Mouse (Mus musculus): Measurements from ENCODE around the gene Rexo5. TPM values are rescaled to one million over a fixed set of nuclear protein-coding genes. Genes with fewer than 3 reads are reported as not detected.
A peak's percentile ranks its signal among the peaks of the same experiment; 100 is the strongest.

Gene Rexo5
- polyA plus RNA-seq, 1 experiment from 2014 or later: 31.2 TPM

DNA sequence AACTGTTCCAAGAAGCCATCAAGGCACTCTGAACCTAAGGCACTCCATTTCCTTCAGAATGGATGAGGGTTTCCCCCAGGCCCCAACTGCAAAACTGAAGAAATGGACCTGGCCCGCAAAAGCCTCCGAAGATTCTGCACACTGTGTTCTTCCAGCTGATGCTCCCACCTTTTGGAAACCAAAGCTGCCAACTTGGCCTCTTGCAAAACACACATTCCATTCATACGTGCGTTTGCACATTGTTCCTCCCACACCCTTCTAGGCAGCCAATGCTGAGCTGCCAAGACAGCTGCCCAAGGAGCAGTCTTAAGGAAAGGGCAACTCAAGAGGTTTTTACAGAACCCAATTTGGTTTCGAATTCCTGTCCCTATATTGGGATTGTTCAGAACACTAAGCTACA lies 56.9 kb downstream of the Rexo5 start:
- Histone ChIP-seq H3K4me1 (no peaks in the 10 kb centered on the region), H3K27ac (replicated peaks) (no peak overlapping the region), H3K9me3 (replicated peaks) (no peaks in the 10 kb centered on the region), H3K36me3 (peaks cover 45% of the 10 kb centered on the region), H3K27me3 (ENCODE audit: low read depth, poor library complexity, severe bottlenecking) (no peaks in the 10 kb centered on the region), H3K4me3 (no peak overlapping the region)
- WGBS: 86% methylated on average over 5 of the region's 5 CpGs
- no peak for DNase-seq (ENCODE audit: low spot score)

DNA sequence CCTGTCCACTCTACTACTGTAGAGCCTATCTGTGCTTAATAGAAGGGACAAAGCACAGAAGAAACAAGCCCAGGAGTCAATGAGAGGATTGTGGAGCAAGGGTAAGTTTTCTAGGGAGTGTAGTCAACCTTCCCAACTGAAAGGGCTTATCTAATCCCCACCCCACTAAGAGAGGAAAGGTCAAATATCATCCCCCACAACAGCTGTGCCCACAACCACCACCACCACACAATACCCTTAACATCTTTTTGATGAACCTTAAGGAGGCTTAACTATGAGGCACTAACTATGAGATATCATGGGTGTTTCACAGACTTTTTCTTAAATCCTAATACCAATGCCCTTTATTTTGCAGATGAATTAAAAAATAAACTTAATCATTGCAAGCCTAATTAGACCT lies 58.7 kb downstream of the Rexo5 start:
- no peak overlapping the region for H3K4me3 ChIP-seq
- DNase-seq (ENCODE audit: low spot score): no peak
- no peak overlapping the region for H3K27ac ChIP-seq (replicated peaks)
- H3K36me3 ChIP-seq: peaks cover 56% of the 10 kb centered on the region
- H3K4me1 ChIP-seq: no peaks in the 10 kb centered on the region
- H3K9me3 ChIP-seq (replicated peaks): no peaks in the 10 kb centered on the region
- no peaks in the 10 kb centered on the region for H3K27me3 ChIP-seq (ENCODE audit: low read depth, poor library complexity, severe bottlenecking)

DNA sequence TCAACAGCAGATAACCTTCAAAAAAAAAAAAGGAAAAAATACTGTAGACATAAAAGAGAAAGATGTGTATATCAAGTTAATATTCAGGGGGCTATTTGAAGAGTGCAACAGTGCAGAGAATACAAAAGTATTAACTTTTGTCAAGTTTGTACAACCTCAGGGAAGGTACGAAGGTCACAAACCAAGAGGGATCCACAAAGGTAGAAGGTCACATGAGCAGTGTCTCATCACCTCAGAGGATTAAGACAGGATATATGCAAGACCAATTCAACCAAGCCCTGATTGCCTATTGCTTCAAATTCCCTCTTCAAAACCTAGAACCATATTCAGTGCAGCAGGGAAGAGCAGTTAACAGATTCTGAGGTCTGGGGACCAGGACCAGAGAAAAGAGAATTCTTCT lies 59.4 kb downstream of the Rexo5 start:
- no peak overlapping the region for H3K27ac ChIP-seq (replicated peaks)
- H3K36me3 ChIP-seq: peaks cover 61% of the 10 kb centered on the region
- DNase-seq (ENCODE audit: low spot score): no peak
- H3K4me3 ChIP-seq: no peak overlapping the region
- H3K9me3 ChIP-seq (replicated peaks): no peaks in the 10 kb centered on the region
- WGBS: 97% methylated on average over 1 of the region's 1 CpGs
- no peaks in the 10 kb centered on the region for H3K27me3 ChIP-seq (ENCODE audit: low read depth, poor library complexity, severe bottlenecking)
- H3K4me1 ChIP-seq: no peaks in the 10 kb centered on the region

DNA sequence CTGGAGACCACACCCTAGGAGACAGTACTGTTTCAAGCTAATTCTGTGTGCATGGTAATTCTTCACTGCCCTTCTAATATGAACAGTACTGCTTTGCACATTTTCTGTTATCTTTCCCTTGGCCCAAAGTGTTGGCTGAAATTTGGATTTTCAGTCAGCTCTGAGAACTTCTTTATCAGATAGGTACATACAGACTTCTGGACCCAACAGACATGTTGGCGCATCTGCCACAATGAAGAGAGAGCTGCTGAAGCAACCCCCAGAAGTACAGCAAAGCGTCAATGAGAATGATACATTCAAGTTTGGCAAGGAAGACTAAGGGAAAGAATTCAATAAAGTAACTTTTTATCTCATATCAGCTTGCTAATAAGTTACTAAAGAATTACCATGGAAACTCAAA lies 60.6 kb downstream of the Rexo5 start:
- WGBS: 91% methylated on average over 2 of the region's 2 CpGs
- Histone ChIP-seq H3K27me3 (ENCODE audit: low read depth, poor library complexity, severe bottlenecking) (no peaks in the 10 kb centered on the region), H3K36me3 (peaks cover 64% of the 10 kb centered on the region), H3K4me3 (no peak overlapping the region), H3K4me1 (peaks cover 2% of the 10 kb centered on the region), H3K27ac (replicated peaks) (no peak overlapping the region), H3K9me3 (replicated peaks) (no peaks in the 10 kb centered on the region)
- no peak for DNase-seq (ENCODE audit: low spot score)

DNA sequence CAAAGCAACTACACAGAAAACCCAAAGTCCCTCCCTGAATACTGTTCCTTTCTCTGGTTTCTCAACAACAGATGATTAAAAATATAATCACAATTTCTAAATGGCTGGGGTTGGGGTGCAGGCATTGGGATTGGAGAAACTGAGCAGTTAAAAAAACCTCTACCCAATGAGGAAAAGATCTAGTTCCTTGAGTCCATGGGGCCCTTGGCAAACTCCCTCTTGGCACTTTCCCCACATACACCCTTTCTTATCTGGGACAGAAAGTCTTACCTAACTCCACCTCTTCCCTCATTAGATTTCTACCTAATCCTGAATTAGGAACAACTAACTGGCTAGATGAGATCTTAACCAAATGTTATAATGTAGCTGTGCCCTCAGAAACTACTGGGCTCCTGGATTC lies 61.2 kb downstream of the Rexo5 start:
- Histone ChIP-seq H3K27me3 (ENCODE audit: low read depth, poor library complexity, severe bottlenecking) (no peaks in the 10 kb centered on the region), H3K36me3 (peaks cover 64% of the 10 kb centered on the region), H3K27ac (replicated peaks) (no peak overlapping the region), H3K9me3 (replicated peaks) (no peaks in the 10 kb centered on the region), H3K4me3 (no peak overlapping the region), H3K4me1 (peaks cover 9% of the 10 kb centered on the region)
- DNase-seq (ENCODE audit: low spot score): no peak

DNA sequence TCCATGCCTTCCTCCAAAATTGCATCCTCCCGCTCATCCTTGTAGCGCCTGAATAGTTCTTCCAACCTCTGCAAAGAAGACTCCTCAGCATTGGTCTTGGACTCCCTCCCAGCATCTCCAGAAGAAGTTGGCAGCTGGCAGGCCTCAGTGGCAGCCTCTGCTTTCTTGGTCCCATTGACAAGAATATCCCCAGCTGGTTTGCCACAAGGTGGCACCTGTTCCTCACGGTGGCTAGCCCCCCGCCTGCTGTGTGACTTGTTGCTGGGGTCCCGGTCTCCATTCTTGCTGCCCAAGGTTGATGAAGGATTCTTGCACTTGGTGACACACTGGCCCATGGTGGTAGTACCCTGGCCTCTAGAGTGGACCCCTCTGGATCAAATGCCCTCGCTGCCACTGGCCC lies 65.7 kb downstream of the Rexo5 start:
- no peak for DNase-seq (ENCODE audit: low spot score)
- H3K9me3 ChIP-seq (replicated peaks): no peaks in the 10 kb centered on the region
- 79% methylated on average over 6 of the region's 6 CpGs for WGBS
- no peak overlapping the region for H3K27ac ChIP-seq (replicated peaks)
- H3K36me3 ChIP-seq: peaks cover 39% of the 10 kb centered on the region
- no peak overlapping the region for H3K4me3 ChIP-seq
- peaks cover 48% of the 10 kb centered on the region for H3K4me1 ChIP-seq
- no peaks in the 10 kb centered on the region for H3K27me3 ChIP-seq (ENCODE audit: low read depth, poor library complexity, severe bottlenecking)

DNA sequence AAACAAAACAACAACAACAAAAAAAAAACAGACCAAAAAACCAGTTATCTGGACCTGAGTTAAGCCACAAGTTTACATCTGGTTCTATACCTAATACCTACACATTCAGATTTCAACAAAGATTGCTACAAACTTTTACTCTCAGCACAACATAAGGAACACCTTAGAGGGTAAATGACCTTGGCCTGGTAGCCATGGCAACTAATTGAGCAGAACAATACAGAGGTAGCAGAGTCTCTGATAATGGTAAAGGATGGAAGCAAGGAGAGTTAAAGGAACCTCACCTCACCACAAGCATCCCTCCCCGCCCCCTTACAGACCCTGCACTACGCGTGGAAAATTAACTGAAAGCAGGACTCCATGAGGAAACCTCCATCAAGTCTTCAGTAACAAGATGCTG lies 66.3 kb downstream of the Rexo5 start:
- no peaks in the 10 kb centered on the region for H3K9me3 ChIP-seq (replicated peaks)
- no peak for DNase-seq (ENCODE audit: low spot score)
- peak overlapping the region; percentile 52; the same call in 1 of the 2 replicates for H3K27ac ChIP-seq (replicated peaks)
- no peak overlapping the region for H3K4me3 ChIP-seq
- H3K27me3 ChIP-seq (ENCODE audit: low read depth, poor library complexity, severe bottlenecking): no peaks in the 10 kb centered on the region
- H3K36me3 ChIP-seq: peaks cover 34% of the 10 kb centered on the region
- 89% methylated on average over 3 of the region's 3 CpGs for WGBS
- H3K4me1 ChIP-seq: peaks cover 48% of the 10 kb centered on the region

DNA sequence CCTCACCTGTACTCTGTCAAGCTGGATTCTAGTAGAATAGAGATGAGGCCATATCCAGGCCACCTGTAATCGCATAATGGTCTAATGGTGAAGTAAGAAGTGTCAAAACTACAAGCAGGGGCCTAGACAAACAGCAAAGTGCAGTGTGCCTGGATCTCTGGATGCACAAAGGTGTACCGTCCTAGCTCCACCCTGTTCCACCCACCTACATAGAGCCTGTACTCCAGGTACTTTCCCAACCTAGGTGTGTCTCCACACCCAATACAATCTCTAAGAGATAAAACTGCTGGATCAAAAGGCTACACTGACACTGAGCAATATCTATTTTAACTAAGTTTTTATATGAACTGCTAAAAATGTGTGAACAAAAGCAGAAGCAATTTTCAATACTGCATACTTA lies 66.7 kb downstream of the Rexo5 start:
- no peak for DNase-seq (ENCODE audit: low spot score)
- no peaks in the 10 kb centered on the region for H3K27me3 ChIP-seq (ENCODE audit: low read depth, poor library complexity, severe bottlenecking)
- no peak overlapping the region for H3K4me3 ChIP-seq
- H3K27ac ChIP-seq (replicated peaks): peak overlapping the region; percentile 52; the same call in 1 of the 2 replicates
- WGBS: 91% methylated on average over 2 of the region's 2 CpGs
- H3K4me1 ChIP-seq: peaks cover 48% of the 10 kb centered on the region
- no peaks in the 10 kb centered on the region for H3K9me3 ChIP-seq (replicated peaks)
- H3K36me3 ChIP-seq: peaks cover 33% of the 10 kb centered on the region

DNA sequence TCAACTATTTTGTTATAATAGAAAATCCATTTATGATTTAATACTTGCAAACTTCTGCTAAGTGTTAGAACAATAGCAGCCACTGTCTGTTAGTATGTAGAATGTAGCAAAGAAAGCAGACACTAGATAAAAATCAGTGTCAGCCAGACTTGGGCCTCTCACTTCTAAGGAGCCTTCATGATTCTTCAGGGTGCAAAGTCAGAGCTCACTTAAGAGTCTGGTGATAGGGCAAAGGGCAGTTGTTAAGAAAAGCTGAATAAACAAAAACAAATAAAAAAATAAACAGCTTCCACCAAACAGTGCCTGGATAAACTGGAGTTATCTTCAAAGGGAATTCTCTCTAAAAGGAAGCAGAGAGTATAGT lies 67.1 kb downstream of the Rexo5 start:
- no peak overlapping the region for H3K4me3 ChIP-seq
- no peak for DNase-seq (ENCODE audit: low spot score)
- peak overlapping the region; percentile 77 for H3K27ac ChIP-seq (replicated peaks)
- peaks cover 48% of the 10 kb centered on the region for H3K4me1 ChIP-seq
- no peaks in the 10 kb centered on the region for H3K9me3 ChIP-seq (replicated peaks)
- no peaks in the 10 kb centered on the region for H3K27me3 ChIP-seq (ENCODE audit: low read depth, poor library complexity, severe bottlenecking)
- H3K36me3 ChIP-seq: peaks cover 33% of the 10 kb centered on the region

DNA sequence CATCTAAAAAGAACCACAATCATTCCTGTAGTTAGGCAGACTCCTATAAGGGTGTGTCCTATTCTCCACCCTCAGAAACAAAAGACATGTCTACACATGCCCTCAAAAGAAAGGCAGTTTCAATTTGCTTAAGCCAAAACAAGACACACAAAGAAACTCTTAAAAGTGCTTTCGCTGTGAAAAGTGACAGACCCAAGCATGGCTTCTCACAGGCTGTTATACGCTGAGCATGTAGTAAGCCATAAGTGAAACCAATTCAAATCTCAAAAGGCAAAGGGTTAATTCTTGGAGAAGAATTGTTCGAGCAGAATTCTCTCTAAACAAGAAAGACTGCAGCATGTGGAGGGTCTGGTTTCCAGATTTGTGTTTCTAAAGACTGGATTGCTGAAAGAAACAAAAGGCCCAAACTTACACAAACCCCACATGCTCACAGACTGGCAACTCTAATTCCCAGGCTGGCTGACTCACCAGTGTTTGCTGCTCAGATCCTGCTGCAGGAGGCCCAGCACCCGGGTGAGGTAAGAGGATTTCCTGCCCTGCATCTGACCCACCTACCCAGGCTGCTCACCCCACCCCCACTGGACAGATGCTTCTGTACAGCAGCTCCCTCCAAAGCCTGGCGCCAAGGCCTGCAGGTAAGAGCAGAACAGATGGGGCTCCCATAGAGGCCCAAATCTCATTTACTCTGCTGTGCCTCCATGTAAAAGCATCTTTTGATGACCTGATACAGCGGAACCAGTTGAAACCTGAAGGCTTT lies 67.7 kb downstream of the Rexo5 start:
- 26% methylated on average over 6 of the region's 6 CpGs for WGBS
- Histone ChIP-seq H3K27me3 (ENCODE audit: low read depth, poor library complexity, severe bottlenecking) (no peaks in the 10 kb centered on the region), H3K4me3 (no peak overlapping the region)

DNA sequence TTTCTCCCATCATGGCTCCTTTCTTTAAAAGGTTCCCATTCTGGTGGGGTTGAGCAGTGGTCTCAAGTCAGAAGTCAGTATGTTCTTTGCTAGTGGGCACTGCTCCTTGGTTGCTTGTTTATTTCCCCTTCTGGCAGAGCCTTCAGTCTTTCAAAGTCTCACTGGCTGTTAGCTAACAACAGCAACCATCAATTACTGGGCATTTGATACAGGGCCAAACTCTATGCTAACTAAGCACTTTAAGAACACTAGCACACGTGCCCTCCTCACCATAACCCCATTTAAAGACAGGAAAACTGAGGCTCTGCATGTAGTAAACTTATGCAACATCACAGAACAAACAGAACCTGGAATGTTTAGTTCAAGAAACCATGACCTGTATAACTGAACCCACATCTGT lies 68.4 kb downstream of the Rexo5 start:
- no peaks in the 10 kb centered on the region for H3K27me3 ChIP-seq (ENCODE audit: low read depth, poor library complexity, severe bottlenecking)
- H3K9me3 ChIP-seq (replicated peaks): no peaks in the 10 kb centered on the region
- peaks cover 48% of the 10 kb centered on the region for H3K4me1 ChIP-seq
- H3K27ac ChIP-seq (replicated peaks): peak overlapping the region; percentile 77
- DNase-seq (ENCODE audit: low spot score): no peak
- peaks cover 23% of the 10 kb centered on the region for H3K36me3 ChIP-seq
- 69% methylated on average over 1 of the region's 1 CpGs for WGBS
- H3K4me3 ChIP-seq: no peak overlapping the region

More for the DNA sequence above, 67.7 kb downstream of the Rexo5 start:
- H3K9me3 ChIP-seq (replicated peaks): no peaks in the 10 kb centered on the region
- H3K36me3 ChIP-seq: peaks cover 30% of the 10 kb centered on the region
- peaks cover 48% of the 10 kb centered on the region for H3K4me1 ChIP-seq
- peak; percentile 78 for DNase-seq (ENCODE audit: low spot score)
- H3K27ac ChIP-seq (replicated peaks): peak overlapping the region; percentile 77

DNA sequence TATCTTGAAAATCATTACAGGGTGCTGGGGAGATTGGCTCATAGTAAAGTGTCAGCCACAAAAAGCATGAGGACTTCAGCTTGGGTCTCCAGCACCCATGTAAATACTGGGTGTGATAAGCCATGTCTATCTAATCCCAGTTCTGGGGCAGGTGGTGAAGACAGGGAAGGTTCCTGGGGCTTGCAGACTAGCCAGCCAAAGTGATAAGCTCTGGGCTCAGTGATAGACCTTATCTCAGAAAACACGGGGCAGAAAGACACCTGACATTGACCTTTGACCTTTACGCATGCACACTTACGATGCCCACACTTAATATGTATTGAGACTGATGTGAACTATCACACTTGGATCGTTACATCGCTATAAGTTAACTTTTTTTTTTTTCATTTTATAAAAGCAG lies 70.7 kb downstream of the Rexo5 start:
- 90% methylated on average over 5 of the region's 5 CpGs for WGBS
- Histone ChIP-seq H3K27ac (replicated peaks) (no peak overlapping the region), H3K9me3 (replicated peaks) (no peaks in the 10 kb centered on the region)

DNA sequence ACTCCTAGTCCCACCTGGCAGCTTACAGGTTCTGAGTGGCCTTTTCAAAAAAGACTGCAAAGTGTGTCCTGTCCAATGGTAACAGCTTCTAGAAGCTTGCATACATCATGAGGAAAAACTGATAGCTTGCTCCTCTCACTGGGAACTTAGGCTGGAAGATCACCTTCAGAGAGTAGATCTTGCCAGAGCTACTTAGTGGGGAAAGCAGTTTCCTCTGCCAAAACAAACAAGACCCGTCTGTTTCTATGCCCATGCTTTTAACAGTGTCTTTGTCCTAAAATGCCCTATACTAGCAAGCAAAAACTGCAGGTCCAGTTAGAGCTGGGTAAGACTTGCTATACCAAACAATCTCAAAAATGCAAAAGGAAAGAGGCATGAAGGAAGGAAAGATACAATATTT lies 72.3 kb downstream of the Rexo5 start:
- H3K4me1 ChIP-seq: peaks cover 28% of the 10 kb centered on the region
- 83% methylated on average over 1 of the region's 1 CpGs for WGBS

More for the DNA sequence above, 70.7 kb downstream of the Rexo5 start:
- no peaks in the 10 kb centered on the region for H3K27me3 ChIP-seq (ENCODE audit: low read depth, poor library complexity, severe bottlenecking)
- peaks cover 11% of the 10 kb centered on the region for H3K36me3 ChIP-seq
- peaks cover 45% of the 10 kb centered on the region for H3K4me1 ChIP-seq
- no peak overlapping the region for H3K4me3 ChIP-seq
- DNase-seq (ENCODE audit: low spot score): no peak

DNA sequence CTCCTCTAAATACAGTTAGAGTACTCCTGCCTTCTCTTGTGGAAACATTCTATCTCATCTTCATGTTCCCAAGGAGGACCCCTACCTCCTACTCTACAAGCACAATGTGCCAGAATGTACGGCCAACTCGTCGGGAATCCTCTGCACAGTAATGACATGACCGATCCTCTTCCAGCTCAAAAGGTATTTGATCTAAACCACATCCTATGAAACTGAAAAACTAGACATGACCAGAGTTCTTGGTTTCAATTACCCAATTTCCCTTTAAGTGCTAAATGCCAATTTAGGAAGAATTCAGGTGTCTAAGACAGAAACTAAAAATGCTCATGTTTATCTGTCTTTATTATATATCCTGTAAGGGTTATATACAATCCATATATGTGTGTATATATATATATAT lies 78.4 kb downstream of the Rexo5 start:
- Histone ChIP-seq H3K4me3 (no peak overlapping the region), H3K4me1 (peaks cover 21% of the 10 kb centered on the region), H3K9me3 (replicated peaks) (no peaks in the 10 kb centered on the region), H3K36me3 (peaks cover 10% of the 10 kb centered on the region), H3K27me3 (ENCODE audit: low read depth, poor library complexity, severe bottlenecking) (no peaks in the 10 kb centered on the region), H3K27ac (replicated peaks) (no peak overlapping the region)
- WGBS: 89% methylated on average over 4 of the region's 4 CpGs
- no peak for DNase-seq (ENCODE audit: low spot score)

More for the DNA sequence above, 72.3 kb downstream of the Rexo5 start:
- H3K27me3 ChIP-seq (ENCODE audit: low read depth, poor library complexity, severe bottlenecking): no peaks in the 10 kb centered on the region
- H3K36me3 ChIP-seq: peaks cover 8% of the 10 kb centered on the region
- no peak overlapping the region for H3K27ac ChIP-seq (replicated peaks)
- no peaks in the 10 kb centered on the region for H3K9me3 ChIP-seq (replicated peaks)
- no peak for DNase-seq (ENCODE audit: low spot score)
- H3K4me3 ChIP-seq: no peak overlapping the region
